Mouse (Mus musculus): ENCODE measurements around the gene Lgi1. TPM values are rescaled to one million over a fixed set of nuclear protein-coding genes. Genes with fewer than 3 reads are reported as not detected.

Gene Lgi1
- total RNA-seq, 2 experiments from 2014 or later: 130 to 135 TPM

DNA sequence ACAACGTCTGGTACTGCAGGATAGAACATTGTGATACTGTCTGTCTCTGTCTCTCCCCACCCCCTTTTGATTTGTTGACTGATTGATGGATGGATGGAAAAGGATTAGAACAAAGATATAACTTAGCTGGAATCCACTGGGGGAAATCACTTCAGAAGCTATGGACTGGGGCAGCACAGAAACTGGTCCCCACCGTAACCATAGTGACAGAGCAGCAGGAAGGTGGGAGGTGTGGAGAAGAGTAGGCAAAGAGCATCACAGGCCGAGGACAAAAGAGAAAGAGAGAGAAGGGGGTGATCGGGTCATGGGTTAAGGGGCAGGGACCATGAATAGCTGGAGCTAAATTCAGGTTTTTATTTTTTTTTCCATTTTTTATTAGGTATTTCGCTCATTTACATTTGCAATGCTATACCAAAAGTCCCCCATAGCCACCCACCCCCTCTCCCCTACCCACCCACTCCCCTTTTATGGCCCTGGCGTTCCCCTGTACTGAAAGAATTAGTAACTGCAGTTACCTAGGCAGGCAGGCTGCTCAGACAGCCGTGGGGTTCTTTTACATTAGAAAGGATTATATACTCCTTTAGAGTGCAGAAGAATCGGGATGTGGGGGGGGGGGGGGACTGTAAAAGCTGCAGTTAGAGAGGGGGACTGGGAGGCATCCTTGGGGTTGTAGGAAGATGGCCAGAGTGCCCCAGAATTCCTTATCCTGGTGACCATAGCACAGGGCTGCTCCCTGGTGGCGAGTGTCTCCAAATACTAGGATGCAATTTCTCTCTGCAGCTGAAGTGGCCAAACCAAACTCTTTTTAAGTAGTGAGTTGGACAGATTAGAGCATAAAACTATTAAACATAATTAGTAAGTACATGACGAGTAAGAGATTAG, 60.1 kb downstream of the Lgi1 start:
- peak; percentile 31 to 40 for DNase-seq (ENCODE audit: low spot score in 2 of 2)

DNA sequence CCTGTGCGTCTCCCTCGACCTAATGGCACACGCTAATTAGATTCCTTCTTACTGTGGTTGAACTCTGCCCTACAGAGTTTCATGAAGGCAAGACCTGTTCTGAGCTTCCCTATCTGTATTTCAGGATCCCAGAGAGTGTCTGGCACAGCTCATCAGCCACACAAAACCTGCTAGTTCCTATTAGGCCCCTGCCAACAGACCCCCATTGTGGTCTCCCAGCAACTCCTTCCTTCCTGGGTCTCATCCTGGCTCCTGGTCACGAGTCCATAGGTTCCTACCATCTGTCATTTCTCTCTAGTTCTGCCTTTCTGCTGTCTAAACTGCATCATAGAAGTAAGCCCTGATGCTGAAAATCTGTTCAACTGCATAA, 60.7 kb downstream of the Lgi1 start:
- DNase-seq (ENCODE audit: low spot score in 2 of 2): no peak

- no peak for DNase-seq (ENCODE audit: low spot score in 2 of 2)
Observed at GRCm38 (mm10) chr19:38325854-38326253, 61.5 kb downstream of the Lgi1 start.

- no peak for DNase-seq (ENCODE audit: low spot score in 2 of 2)
Observed at GRCm38 (mm10) chr19:38327002-38327401, 62.7 kb downstream of the Lgi1 start.

DNA sequence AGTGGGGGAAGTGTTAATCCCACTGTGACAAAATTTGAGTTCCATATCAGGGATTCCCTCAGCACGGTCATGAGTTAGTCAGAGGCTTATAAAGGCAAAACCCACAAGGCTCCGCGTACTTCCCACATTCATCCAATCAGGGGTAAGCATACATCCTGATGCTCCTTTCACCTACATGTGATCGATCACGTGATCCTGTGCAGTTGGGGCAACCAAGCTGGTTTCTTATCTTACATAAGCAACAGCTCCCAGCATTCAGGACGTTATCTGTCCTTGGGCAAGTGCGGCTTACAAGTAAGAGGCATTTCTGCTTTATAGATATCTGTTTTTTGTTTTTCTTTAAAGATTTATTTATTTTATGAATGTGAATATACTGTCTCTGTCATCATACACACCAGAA, 63.7 kb downstream of the Lgi1 start:
- DNase-seq (ENCODE audit: low spot score in 2 of 2): no peak

- no peak for DNase-seq (ENCODE audit: low spot score in 2 of 2)
Observed at GRCm38 (mm10) chr19:38329257-38329656, 64.9 kb downstream of the Lgi1 start.

- no peak for DNase-seq (ENCODE audit: low spot score in 2 of 2)
Observed at GRCm38 (mm10) chr19:38331072-38331471, 66.7 kb downstream of the Lgi1 start.

GRCm38 (mm10) chr19:38332245-38332644, 67.9 kb downstream of the Lgi1 start:
- DNase-seq (ENCODE audit: low spot score in 2 of 2): peak in 1 of 2 experiments; percentile 21

DNA sequence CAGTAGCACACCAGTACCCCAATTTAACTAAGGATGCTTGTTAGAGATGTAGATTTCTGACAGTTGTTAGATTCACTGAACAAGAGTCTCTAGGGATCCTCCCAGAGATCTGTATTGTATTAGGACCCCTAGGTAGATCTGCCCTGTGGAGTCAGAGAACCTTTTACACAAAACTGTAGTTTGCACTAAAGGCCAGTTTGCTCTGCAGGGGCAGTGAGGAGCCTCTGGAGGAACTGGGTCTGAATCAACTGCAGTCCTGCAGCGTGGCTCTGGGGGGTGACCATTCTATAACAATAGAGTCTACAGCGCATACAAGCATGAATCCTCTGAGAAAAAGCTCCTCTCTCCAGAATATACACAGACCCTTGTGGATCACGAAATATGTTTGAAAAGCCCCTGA, 68.5 kb downstream of the Lgi1 start:
- no peak for DNase-seq (ENCODE audit: low spot score in 2 of 2)

- DNase-seq (ENCODE audit: low spot score in 2 of 2): no peak
Observed at GRCm38 (mm10) chr19:38336553-38336952, 72.2 kb downstream of the Lgi1 start.

DNA sequence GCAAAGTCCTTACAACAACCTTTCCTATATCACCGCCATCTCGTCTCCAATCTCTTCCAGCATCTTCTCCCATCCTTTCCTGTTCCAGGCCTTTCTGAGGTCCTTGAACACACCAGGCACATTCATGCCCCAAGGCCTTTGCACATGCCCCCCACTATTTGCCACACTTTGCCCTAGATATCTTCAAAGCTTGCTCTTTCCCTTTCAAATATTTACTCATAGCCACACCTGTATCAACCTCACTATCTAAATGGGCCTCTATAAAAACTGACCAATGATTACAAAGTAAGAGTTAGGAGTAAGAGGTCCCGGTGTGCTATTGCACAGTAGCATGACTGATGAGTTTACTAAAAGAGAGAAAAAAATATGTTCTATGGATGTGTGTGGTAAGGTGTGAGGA, 73.0 kb downstream of the Lgi1 start:
- DNase-seq (ENCODE audit: low spot score in 2 of 2): no peak

DNA sequence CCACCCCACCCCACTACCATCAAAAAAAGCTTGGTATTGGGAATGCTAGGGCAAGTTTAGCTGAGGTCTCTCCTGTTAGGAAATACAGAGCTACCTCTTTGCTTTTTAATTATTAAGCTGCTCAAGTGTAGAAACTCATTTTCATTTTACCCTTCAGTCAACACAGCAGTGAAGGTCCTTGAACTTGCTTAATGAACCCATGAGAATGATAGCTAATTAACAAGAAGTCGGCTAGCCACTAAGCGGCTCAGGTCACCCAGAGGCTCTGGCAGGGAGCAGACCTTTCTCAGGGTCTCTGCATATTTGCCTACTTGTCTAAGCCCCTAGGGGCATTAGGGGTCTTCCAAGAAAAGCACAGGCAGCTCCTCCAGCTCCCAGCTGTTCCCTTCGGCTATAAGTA, 75.4 kb downstream of the Lgi1 start:
- DNase-seq (ENCODE audit: low spot score in 2 of 2): no peak

- no peak for DNase-seq (ENCODE audit: low spot score in 2 of 2)
Observed at GRCm38 (mm10) chr19:38343246-38343645, 78.9 kb downstream of the Lgi1 start.

DNA sequence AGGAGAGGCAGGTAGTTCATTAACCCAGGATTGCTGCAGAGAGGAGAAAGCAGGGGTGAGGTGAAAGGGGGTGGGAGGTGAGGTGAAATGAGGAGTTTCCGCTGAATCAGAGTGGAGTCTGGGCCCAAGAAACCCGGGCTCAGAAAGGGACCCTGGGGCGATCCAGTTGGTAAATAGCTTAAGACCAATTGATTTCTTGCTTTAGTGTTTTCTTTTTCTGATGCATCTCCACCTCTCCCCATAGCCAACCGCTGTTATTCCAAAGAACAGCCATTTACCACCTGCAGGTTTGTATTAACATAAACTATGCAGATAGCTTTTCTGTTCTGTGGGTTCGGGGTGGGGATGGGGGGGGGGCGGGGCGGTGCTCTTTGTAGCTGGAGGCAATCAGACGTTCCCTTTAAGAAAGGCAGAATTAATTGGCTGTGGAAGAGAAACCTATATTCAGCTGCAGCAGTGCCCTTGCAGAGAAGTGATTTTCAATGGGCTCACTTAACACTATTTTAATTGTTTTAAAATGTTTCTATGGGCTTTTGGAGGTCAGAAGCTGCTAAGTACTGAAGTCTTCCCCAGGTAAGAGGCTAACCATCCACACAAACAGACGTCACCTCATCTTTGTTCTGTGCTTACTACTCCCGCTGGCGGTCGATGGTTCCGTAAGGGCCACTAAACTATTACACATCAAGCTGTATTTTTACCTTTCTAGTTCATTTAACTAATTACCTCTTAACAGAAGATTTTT, 84.1 kb downstream of the Lgi1 start:
- DNase-seq (ENCODE audit: low spot score in 2 of 2): no peak

DNA sequence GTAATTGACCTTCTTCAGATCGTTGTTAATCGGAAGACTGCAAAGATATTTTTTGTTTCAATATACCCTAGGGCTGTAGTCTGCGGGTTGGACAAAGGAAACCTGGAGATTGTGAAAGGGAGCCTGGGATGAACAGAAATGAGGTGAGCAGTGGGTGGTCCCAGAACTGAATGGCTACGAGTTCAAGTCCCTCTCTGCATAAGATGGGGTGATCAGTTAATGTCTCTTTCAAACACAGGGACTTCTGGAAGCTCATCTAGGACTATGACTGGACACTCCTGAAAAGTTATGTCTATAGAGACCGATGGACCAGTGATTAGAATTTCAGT, 84.6 kb downstream of the Lgi1 start:
- no peak for DNase-seq (ENCODE audit: low spot score in 2 of 2)

GRCm38 (mm10) chr19:38351202-38351601, 86.9 kb downstream of the Lgi1 start:
- DNase-seq (ENCODE audit: low spot score in 2 of 2): no peak

GRCm38 (mm10) chr19:38351728-38352127, 87.4 kb downstream of the Lgi1 start:
- DNase-seq (ENCODE audit: low spot score in 2 of 2): no peak

GRCm38 (mm10) chr19:38352495-38353130, 88.3 kb downstream of the Lgi1 start:
- peak; percentile 39 to 53 for DNase-seq (ENCODE audit: low spot score in 2 of 2)

DNA sequence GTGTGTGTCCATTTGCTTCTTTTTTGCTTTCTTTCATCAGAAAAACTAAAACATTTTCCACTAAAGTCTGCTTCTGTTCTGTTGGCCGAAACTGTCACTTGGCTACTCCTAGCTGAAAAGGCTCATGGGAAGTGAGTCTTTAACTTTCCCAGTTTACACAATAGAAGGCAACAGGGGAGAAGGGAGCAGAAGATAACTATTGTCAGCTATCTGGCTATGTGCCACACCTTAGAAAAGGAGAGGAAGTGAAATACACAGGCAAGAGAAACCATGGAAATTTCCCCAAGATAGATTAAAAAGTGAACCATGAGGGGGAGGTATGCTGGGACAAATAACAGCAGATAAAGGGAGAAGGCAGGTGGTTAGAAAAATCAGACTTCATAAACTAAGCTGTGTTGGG, 89.9 kb downstream of the Lgi1 start:
- DNase-seq (ENCODE audit: low spot score in 2 of 2): no peak

GRCm38 (mm10) chr19:38354819-38355360, 90.6 kb downstream of the Lgi1 start:
- no peak for DNase-seq (ENCODE audit: low spot score in 2 of 2)

DNA sequence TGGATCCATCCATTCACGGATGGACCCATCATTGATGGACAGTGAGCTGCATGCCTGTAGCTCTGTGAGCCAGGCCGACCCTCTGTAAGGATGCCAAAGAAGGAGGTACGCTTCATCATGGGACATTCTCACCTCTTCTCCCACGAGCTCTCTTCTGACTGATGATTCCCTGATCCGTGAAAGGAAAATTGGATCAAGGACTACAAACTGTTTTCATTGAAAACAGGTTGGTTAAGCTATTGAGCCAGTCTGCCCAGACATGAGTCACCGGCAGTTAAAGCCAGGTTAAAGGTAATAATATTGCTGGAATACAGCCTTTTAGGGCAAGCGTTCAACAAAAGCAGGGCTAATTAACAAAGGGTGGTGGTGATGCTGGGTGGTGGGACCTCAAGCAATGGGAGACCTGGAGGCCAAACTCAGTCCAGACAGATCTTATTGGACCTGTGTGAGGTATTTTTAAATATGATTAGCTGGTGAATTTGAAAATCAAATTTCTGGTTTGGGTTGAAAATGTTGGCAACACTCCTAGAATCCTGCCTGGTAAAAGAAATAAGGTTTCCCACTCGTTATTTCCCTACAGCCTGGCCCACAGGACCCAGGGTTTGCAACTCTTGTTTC, 92.0 kb downstream of the Lgi1 start:
- DNase-seq (ENCODE audit: low spot score in 2 of 2): no peak

Data from left cerebral cortex, adult 18-20 months (tissue).